Mouse (Mus musculus) macrophage (primary cell): ENCODE results near the gene Nedd4. TPM values are rescaled to one million over a fixed set of nuclear protein-coding genes. Genes with fewer than 3 reads are reported as not detected.
A peak's percentile ranks its signal among the peaks of the same experiment; 100 is the strongest.

Experiments used
- H3K27ac ChIP-seq: fragments of 350-480 bp; formaldehyde crosslinking; 2 replicates; pipeline ENCODE4 v1.9.0; 2021
- H3K36me3 ChIP-seq: fragments of 350-480 bp; formaldehyde crosslinking; 2 replicates; pipeline ENCODE4 v1.9.0; 2021; ENCODE audit errors: inconsistent target
- H3K4me3 ChIP-seq: fragments of 350-480 bp; formaldehyde crosslinking; 2 replicates; pipeline ENCODE4 v1.9.0; 2021; ENCODE audit errors: inconsistent target
- H3K79me2 ChIP-seq: fragments of 350-480 bp; formaldehyde crosslinking; 2 replicates; pipeline ENCODE4 v1.9.0; 2021; ENCODE audit errors: inconsistent target
- WGBS: methylation state at CpG from one replicate; pipeline ENCODE4 v1.1.7; 2026; ENCODE audit warnings: inconsistent platforms; ENCODE audit not compliant: missing documents; 5-methylcytosine and 5-hydroxymethylcytosine counted together
- polyA plus RNA-seq: library from polyadenylated mRNA; stranded (reverse); fragments of 250-400 nt; gene quantifications from 3 replicates; pipeline ENCODE4 v1.2.4, GENCODE M21; 2018; ENCODE audit warnings: inconsistent platforms
- total RNA-seq, 78 experiments: library from RNA; depleted of rRNA; stranded (reverse); fragments of 250-400 nt; gene quantifications; 1 replicate in 9 of 78; 2 replicates in 24 of 78; 3 replicates in 43 of 78; 4 replicates in 2 of 78; pipeline ENCODE4 v1.2.4; 2018; ENCODE audit warnings: inconsistent platforms in 56 of 78

Gene Nedd4
- 10 to 100 TPM in 1 of 26 experiments, 1 to 10 TPM in 14, under 1 TPM in 9, not detected in 2; 0.31 to 70.2 (median 1.3) TPM for total RNA-seq (2018; cell fraction: chromatin; rRNA removed)
- total RNA-seq (2018; cell fraction: cytosol; rRNA removed) = 1 to 10 TPM in 1 of 26 experiments, under 1 TPM in 25; 0.15 to 1.2 (median 0.40) TPM
- 10 to 100 TPM in 1 of 26 experiments, 1 to 10 TPM in 10, under 1 TPM in 15; 0.36 to 13.1 (median 0.91) TPM for total RNA-seq (2018; cell fraction: nucleus; rRNA removed)
- 0.56 to 1.3 TPM (median 0.77 TPM) in 3 replicates for polyA plus RNA-seq

GRCm38 (mm10) chr9:72661895-72662661 lies at the start of gene Nedd4:
Nedd4 (plus strand) TSS chr9:72662346.
- H3K36me3 ChIP-seq = no peaks in the 10 kb centered on the region
- H3K79me2 ChIP-seq = no peaks in the 10 kb centered on the region
- WGBS = under 1% methylated on average over 59 of the region's 83 CpGs
- H3K27ac ChIP-seq = no peak within 1 kb of the TSS
- no peak within 1 kb of the TSS for H3K4me3 ChIP-seq

DNA sequence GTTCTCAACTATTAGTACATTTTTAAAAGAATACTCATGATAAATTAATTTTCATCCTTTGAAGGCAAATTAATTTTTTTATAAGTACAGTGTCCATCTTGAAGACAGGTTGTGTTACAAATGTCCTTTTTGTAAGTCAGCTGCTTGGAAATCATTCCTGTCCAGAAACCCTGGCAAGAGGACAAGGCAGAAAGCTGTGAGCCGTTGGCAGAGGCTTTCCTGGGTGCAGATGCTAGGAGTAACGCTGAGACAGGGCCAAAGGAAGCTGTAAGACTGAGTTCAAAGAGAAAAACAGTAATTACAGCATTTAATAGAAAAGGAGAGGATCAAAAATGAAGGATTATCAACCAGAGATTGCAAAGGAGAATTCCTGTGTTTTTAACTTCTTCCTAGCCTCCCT lies 48.3 kb upstream of the Nedd4 start:
- Histone ChIP-seq H3K79me2 (no peaks in the 10 kb centered on the region), H3K4me3 (no peak overlapping the region), H3K36me3 (peaks cover 33% of the 10 kb centered on the region), H3K27ac (no peak overlapping the region)
- 93% methylated on average over 2 of the region's 2 CpGs for WGBS

DNA sequence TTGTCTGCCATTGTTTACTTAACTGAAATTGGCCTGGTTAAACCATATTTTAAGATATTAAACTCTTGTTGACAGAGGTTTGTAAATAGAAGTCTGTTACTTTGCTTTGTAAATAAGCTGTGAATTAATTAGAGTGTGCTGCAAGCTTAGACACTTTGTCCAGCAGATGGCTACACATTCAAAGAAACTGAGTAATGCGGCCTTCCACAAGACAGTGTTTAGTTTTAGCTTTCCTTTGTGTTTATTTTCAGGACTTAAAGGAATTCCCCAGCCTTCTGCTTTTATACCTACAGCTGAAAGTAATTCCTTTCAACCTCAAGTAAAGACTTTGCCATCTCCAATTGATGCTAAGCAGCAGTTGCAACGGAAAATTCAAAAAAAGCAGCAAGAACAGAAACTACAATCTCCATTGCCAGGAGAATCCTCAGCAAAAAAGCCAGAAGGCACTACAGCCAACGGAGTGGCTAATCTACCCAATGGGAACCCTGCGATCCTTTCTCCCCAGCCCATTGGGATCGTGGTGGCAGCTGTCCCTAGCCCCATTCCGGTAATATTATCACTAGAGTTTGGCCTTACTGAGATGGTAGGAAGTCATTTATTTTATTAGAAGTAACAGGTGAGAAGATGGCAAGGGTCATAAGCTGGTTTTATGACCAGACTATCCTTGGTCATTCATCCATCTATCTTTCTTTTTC lies 47.2 kb upstream of the Nedd4 start:
- 94% methylated on average over 5 of the region's 6 CpGs for WGBS
- Histone ChIP-seq H3K27ac (no peak overlapping the region), H3K4me3 (no peak overlapping the region), H3K79me2 (no peaks in the 10 kb centered on the region), H3K36me3 (peaks cover 33% of the 10 kb centered on the region)

- Histone ChIP-seq H3K27ac (no peak overlapping the region), H3K79me2 (no peaks in the 10 kb centered on the region), H3K4me3 (no peak overlapping the region), H3K36me3 (peaks cover 33% of the 10 kb centered on the region)
- 91% methylated on average over 3 of the region's 3 CpGs for WGBS
Measured at GRCm38 (mm10) chr9:72618037-72618436, 44.1 kb upstream of the Nedd4 start.

DNA sequence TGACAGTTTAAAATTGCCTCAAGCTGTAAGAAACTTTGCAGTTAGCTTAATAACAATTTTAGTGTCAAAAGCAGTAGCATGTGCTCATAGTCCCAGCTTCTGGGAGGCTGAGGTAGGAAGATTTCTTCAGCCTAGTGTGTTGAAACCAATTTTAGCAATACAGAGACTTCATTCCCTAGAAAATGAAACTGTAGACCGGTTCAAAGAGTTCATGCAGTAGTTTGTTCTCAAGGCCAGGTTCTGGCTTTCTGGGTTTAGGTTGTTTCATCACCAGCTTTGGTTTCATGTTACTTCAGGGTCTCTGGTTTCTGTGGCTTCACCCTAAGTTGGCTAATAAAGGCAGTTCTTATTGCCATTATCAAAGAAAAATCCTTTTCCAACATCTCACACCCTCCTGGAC lies 38.5 kb upstream of the Nedd4 start:
- WGBS = 56% methylated on average over 1 of the region's 1 CpGs
- no peak overlapping the region for H3K4me3 ChIP-seq

GRCm38 (mm10) chr9:72627598-72627997 lies 34.5 kb upstream of the Nedd4 start:
- H3K4me3 ChIP-seq = no peak overlapping the region
- 100% methylated on average over 1 of the region's 1 CpGs for WGBS
- no peaks in the 10 kb centered on the region for H3K36me3 ChIP-seq
- H3K27ac ChIP-seq = no peak overlapping the region
- no peaks in the 10 kb centered on the region for H3K79me2 ChIP-seq

More for the DNA sequence above, 38.5 kb upstream of the Nedd4 start:
- Histone ChIP-seq H3K27ac (no peak overlapping the region), H3K79me2 (no peaks in the 10 kb centered on the region), H3K36me3 (no peaks in the 10 kb centered on the region)

DNA sequence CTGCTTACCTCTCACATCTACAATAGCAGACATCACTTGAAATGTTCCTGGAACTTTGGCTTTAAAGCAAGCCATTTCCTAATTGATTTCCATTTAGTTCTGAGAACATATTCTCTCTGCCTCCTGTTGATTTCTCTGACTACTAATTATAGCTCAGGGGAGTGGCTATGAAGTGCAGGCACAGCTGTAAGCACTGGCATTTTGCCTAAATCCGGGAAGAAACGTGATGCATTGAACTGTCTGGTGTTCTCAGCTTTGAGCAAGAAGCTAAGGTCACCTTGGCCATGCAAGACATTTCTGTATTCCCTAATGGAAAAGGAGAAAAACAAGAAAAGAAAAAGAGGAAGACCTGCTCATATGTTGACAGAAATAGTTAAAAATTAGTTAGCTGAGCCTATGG lies 33.6 kb upstream of the Nedd4 start:
- H3K27ac ChIP-seq = no peak overlapping the region
- H3K4me3 ChIP-seq = no peak overlapping the region
- 5% methylated on average over 2 of the region's 2 CpGs for WGBS
- no peaks in the 10 kb centered on the region for H3K79me2 ChIP-seq
- H3K36me3 ChIP-seq = no peaks in the 10 kb centered on the region

- H3K27ac ChIP-seq = no peak overlapping the region
- WGBS = 94% methylated on average over 1 of the region's 1 CpGs
- H3K4me3 ChIP-seq = no peak overlapping the region
Measured at GRCm38 (mm10) chr9:72632198-72632597, 29.9 kb upstream of the Nedd4 start.

DNA sequence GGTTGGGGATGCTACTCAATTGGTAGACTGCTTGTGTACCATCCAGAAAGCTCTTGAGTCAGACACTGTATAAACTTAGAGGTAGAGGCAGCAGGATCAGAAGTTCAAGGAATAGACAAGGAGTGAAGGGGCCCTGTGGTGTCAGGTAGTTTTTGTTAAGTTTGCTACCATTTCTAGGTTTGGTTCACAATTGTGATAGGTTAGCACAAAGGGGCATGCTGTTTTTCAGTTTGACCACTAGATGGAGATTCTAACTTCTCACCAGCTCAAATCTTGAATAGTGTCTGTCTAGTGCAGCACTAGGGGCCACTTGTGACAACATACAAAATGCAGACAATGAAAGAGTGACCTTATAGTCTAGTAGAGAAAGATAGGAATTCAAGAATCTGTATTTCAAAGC lies 27.0 kb upstream of the Nedd4 start:
- no peaks in the 10 kb centered on the region for H3K79me2 ChIP-seq
- H3K4me3 ChIP-seq = no peak overlapping the region
- no peaks in the 10 kb centered on the region for H3K36me3 ChIP-seq
- no peak overlapping the region for H3K27ac ChIP-seq

More at GRCm38 (mm10) chr9:72632198-72632597, 29.9 kb upstream of the Nedd4 start:
- Histone ChIP-seq H3K36me3 (no peaks in the 10 kb centered on the region), H3K79me2 (no peaks in the 10 kb centered on the region)

DNA sequence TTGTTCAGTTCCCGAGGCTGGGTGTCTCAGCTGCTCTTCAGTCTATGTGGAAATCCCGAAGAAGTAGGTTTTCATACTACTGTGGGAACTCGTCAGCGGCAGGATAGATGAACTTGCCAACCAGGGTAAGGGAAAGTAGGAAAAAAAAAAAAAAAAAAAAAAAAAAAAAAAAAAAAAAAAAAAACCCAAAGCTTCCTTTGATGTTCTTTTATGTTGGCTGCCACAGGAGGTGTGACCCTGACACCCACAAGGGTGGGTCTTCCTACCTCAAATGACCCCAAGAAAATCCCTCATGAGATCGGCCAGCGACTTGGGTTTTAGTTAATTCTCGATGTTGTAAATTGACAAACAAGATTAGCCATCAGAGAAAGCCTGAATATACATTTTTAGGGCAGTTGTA lies 25.6 kb upstream of the Nedd4 start:
- H3K4me3 ChIP-seq = no peak overlapping the region
- H3K36me3 ChIP-seq = no peaks in the 10 kb centered on the region
- H3K27ac ChIP-seq = no peak overlapping the region
- WGBS = 94% methylated on average over 4 of the region's 7 CpGs
- H3K79me2 ChIP-seq = no peaks in the 10 kb centered on the region

DNA sequence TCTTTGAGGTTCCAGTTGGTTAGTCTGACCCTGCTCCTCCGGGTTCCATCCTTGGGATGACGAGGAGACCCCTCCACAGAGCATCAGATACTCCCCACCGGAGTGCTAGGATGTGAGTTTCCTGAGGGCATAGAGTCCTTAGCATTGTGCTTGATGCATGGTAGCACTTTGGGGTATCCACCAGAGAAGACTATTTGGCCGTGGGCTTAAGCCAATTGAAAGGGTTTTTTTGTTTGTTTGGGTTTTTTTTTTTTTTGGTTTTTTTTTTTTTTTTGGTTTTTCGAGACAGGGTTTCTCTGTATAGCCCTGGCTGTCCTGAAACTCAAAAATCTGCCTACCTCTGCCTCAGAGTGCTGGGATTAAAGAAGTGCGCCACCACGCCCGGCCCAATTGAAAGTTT lies 24.9 kb upstream of the Nedd4 start:
- Histone ChIP-seq H3K4me3 (no peak overlapping the region), H3K36me3 (no peaks in the 10 kb centered on the region), H3K27ac (no peak overlapping the region), H3K79me2 (no peaks in the 10 kb centered on the region)
- 94% methylated on average over 7 of the region's 8 CpGs for WGBS

GRCm38 (mm10) chr9:72638951-72639842 lies 22.9 kb upstream of the Nedd4 start:
- Histone ChIP-seq H3K36me3 (no peaks in the 10 kb centered on the region), H3K27ac (0 out of 2 replicates have a peak overlapping the region, but pooled peaks have one; percentile 12), H3K79me2 (no peaks in the 10 kb centered on the region), H3K4me3 (no peak overlapping the region)
- WGBS = 87% methylated on average over 8 of the region's 9 CpGs

DNA sequence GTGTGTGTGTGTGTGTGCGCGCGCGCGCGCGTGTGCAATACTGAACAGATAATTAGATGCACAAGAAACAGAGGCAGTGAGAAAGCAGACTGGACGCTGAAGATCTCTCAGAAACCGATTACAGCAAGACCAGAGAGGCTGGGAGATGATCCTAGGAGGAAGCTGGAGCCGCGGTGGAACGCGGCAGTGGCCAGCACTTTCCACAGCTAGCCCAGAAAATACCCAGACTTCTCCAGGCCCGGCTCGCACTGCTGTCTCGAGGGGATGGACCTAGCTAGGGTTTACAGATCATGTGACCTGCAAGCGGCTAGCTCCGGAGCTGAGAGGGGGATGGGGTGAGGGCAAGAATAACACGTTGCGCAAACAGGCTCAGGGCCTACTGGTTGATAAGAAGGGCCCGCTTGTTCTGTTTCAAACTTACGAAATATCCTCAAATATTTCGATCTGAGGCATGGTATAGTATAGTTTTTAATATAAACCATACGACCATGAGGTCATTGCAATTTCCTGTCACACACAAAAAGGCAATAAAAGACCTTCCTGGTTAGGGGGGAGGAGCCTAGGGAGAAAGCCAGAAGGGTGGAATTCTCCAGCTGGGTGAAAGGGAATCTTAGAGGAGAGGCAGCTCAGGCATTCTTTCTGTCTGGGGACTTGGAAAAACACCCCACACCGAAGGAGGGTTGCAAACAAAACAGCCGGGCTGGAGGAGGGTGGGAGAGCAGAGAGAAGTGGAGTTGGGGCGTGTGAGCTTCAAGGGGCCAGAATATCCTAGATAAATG lies 22.1 kb upstream of the Nedd4 start:
- H3K4me3 ChIP-seq = no peak overlapping the region
- 14% methylated on average over 27 of the region's 27 CpGs for whole genome bisulfite sequencing
- no peaks in the 10 kb centered on the region for H3K79me2 ChIP-seq
- peak overlapping the region; percentile 12; the same call in 1 of the 2 replicates for H3K27ac ChIP-seq
- no peaks in the 10 kb centered on the region for H3K36me3 ChIP-seq

DNA sequence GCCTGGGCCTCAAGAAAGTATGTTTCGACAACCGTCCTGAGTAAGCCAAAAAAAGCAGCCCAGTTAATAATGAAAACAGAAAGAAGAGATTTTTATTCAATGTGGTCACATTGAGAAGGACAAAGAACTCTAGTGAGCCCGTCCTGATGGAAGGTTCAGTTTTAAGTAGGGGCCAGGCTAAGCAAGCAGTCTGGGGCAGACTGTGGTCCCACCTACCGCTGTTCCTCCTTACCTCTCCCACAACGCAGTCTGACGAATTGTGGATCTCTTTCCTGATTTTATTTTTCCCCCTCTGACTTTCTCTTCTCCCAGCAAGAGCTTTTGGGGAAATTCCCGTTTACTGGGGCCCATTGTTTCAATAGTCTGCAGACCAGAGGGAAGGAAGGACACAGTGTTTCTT lies 21.5 kb upstream of the Nedd4 start:
- no peaks in the 10 kb centered on the region for H3K36me3 ChIP-seq
- no peak overlapping the region for H3K27ac ChIP-seq
- H3K4me3 ChIP-seq = no peak overlapping the region
- 81% methylated on average over 7 of the region's 7 CpGs for WGBS
- H3K79me2 ChIP-seq = no peaks in the 10 kb centered on the region
